Mouse (Mus musculus) hindbrain, embryonic 15.5 days (tissue): ENCODE data around the gene Ate1. TPM values are rescaled to one million over a fixed set of nuclear protein-coding genes. Genes with fewer than 3 reads are reported as not detected.
"Not testable (repeated sequence)": the region's sequence is repeated elsewhere in the genome, so short reads cannot be mapped to it uniquely, and the experiment has no call there.

Source experiments
- ATAC-seq: fragments of 200-750 bp; cut with Nextera tagmentation; 2 replicates; pipeline ENCODE4 v1.8.0; 2017; ENCODE audit warnings: low read depth, moderate number of reproducible peaks, moderate TSS enrichment; ENCODE audit not compliant: low FRiP score
- H3K27ac ChIP-seq: fragments of 300-500 bp; sonication (generic); replicated peaks from 2 replicates; pipeline ENCODE4 v1.5.1; 2015; ENCODE audit warnings: mild to moderate bottlenecking, inconsistent platforms
- H3K27me3 ChIP-seq: fragments of 300-500 bp; sonication (generic); 2 replicates; pipeline ENCODE4 v1.6.1; 2015; ENCODE audit warnings: control low read depth, inconsistent platforms
- H3K36me3 ChIP-seq: fragments of 300-500 bp; sonication (generic); 2 replicates; pipeline ENCODE4 v1.6.1; 2015; ENCODE audit warnings: control low read depth, inconsistent platforms
- H3K4me1 ChIP-seq: fragments of 300-500 bp; sonication (generic); replicated peaks from 2 replicates; pipeline ENCODE4 v1.6.1; 2015; ENCODE audit warnings: control low read depth, inconsistent platforms
- H3K4me2 ChIP-seq: fragments of 300-500 bp; sonication (generic); 2 replicates; pipeline ENCODE4 v1.6.1; 2015; ENCODE audit warnings: moderate library complexity, mild to moderate bottlenecking, inconsistent platforms
- H3K4me3 ChIP-seq: fragments of 300-500 bp; sonication (generic); 2 replicates; pipeline ENCODE4 v1.5.1; 2015; ENCODE audit warnings: mild to moderate bottlenecking, inconsistent platforms
- H3K9ac ChIP-seq: fragments of 300-500 bp; sonication (generic); 2 replicates; pipeline ENCODE4 v1.6.1; 2015; ENCODE audit warnings: inconsistent platforms
- H3K9me3 ChIP-seq: fragments of 300-500 bp; sonication (generic); 2 replicates; pipeline ENCODE4 v1.6.1; 2016; ENCODE audit warnings: control low read depth, inconsistent platforms
- WGBS: fragments of 180-500 bp; shearing (Covaris S2); methylation state at CpG from one replicate; pipeline ENCODE4 v1.1.7; 2015; 5-methylcytosine and 5-hydroxymethylcytosine counted together
- polyA plus RNA-seq: library from polyadenylated mRNA; unstranded; fragments of >200 nt; fragmentation: Nextera tagmentation; extraction: Ambion mirVana; gene quantifications from 2 replicates; pipeline ENCODE4 v1.2.1, GENCODE M21; 2015

Gene Ate1
- polyA plus RNA-seq, 1 experiment from 2014 or later = 110 TPM

- under 1% methylated on average over 90 of the region's 90 CpGs for whole genome bisulfite sequencing
Observed at GRCm38 (mm10) chr7:130519096-130520048, 797 bp downstream of the Ate1 start.

GRCm38 (mm10) chr7:130518213-130519095 lies 1.7 kb downstream of the Ate1 start:
- Histone ChIP-seq H3K9ac (peak overlapping the region; percentile 99), H3K36me3 (peaks cover 7% of the 10 kb centered on the region; the same call in 1 of the 2 replicates), H3K4me1 (peaks cover 33% of the 10 kb centered on the region), H3K4me3 (peak overlapping the region; percentile 99), H3K9me3 (no peaks in the 10 kb centered on the region), H3K27me3 (no peaks in the 10 kb centered on the region), H3K4me2 (peak overlapping the region; percentile 67), H3K27ac (peak overlapping the region; percentile 99)
- WGBS = 41% methylated on average over 26 of the region's 26 CpGs
- ATAC-seq = no peak

More at GRCm38 (mm10) chr7:130519096-130520048, 797 bp downstream of the Ate1 start:
- Histone ChIP-seq H3K4me1 (peaks cover 33% of the 10 kb centered on the region), H3K27me3 (no peaks in the 10 kb centered on the region), H3K4me3 (peak overlapping the region; percentile 99), H3K27ac (peak overlapping the region; percentile 99), H3K4me2 (peak overlapping the region; percentile 67), H3K36me3 (0 out of 2 replicates have a peak, but pooled peaks cover 4% of the 10 kb centered on the region), H3K9me3 (no peaks in the 10 kb centered on the region), H3K9ac (peak overlapping the region; percentile 99)
- peak; percentile 98 for ATAC-seq

GRCm38 (mm10) chr7:130510243-130510642 lies 9.9 kb downstream of the Ate1 start:
- H3K4me2 ChIP-seq = no peak overlapping the region
- no peak overlapping the region for H3K4me3 ChIP-seq
- no peaks in the 10 kb centered on the region for H3K9me3 ChIP-seq
- ATAC-seq = no peak
- no peak overlapping the region for H3K9ac ChIP-seq
- 94% methylated on average over 5 of the region's 5 CpGs for WGBS
- peaks cover 63% of the 10 kb centered on the region for H3K36me3 ChIP-seq
- H3K4me1 ChIP-seq = no peaks in the 10 kb centered on the region
- no peak overlapping the region for H3K27ac ChIP-seq
- H3K27me3 ChIP-seq = no peaks in the 10 kb centered on the region

GRCm38 (mm10) chr7:130503006-130503405 lies 17.2 kb downstream of the Ate1 start:
- Histone ChIP-seq H3K4me3 (no peak overlapping the region), H3K27ac (no peak overlapping the region), H3K27me3 (no peaks in the 10 kb centered on the region), H3K9me3 (no peaks in the 10 kb centered on the region), H3K4me2 (no peak overlapping the region), H3K36me3 (peaks cover 57% of the 10 kb centered on the region), H3K4me1 (no peaks in the 10 kb centered on the region), H3K9ac (no peak overlapping the region)
- ATAC-seq = no peak
- 97% methylated on average over 5 of the region's 5 CpGs for WGBS

- Histone ChIP-seq H3K9ac (no peak overlapping the region), H3K4me1 (no peaks in the 10 kb centered on the region), H3K4me3 (no peak overlapping the region), H3K36me3 (peaks cover 46% of the 10 kb centered on the region), H3K27me3 (no peaks in the 10 kb centered on the region), H3K4me2 (no peak overlapping the region), H3K27ac (no peak overlapping the region), H3K9me3 (no peaks in the 10 kb centered on the region)
- 77% methylated on average over 1 of the region's 1 CpGs for WGBS
- ATAC-seq = no peak
Observed at GRCm38 (mm10) chr7:130501499-130501898, 18.7 kb downstream of the Ate1 start.

GRCm38 (mm10) chr7:130493346-130493745 lies 26.8 kb downstream of the Ate1 start:
- ATAC-seq = no peak
- no peak overlapping the region for H3K4me2 ChIP-seq

GRCm38 (mm10) chr7:130492026-130492425 lies 28.1 kb downstream of the Ate1 start:
- Histone ChIP-seq H3K9me3 (no peaks in the 10 kb centered on the region), H3K4me1 (0 out of 2 replicates have a peak, but pooled peaks cover 4% of the 10 kb centered on the region), H3K27ac (no peak overlapping the region), H3K27me3 (no peaks in the 10 kb centered on the region), H3K9ac (no peak overlapping the region), H3K36me3 (peaks cover 10% of the 10 kb centered on the region; the same call in 1 of the 2 replicates), H3K4me3 (no peak overlapping the region), H3K4me2 (no peak overlapping the region)
- no peak for ATAC-seq

More at GRCm38 (mm10) chr7:130493346-130493745, 26.8 kb downstream of the Ate1 start:
- Histone ChIP-seq H3K27ac (no peak overlapping the region), H3K36me3 (peaks cover 9% of the 10 kb centered on the region; the same call in 1 of the 2 replicates), H3K4me1 (0 out of 2 replicates have a peak, but pooled peaks cover 4% of the 10 kb centered on the region), H3K4me3 (no peak overlapping the region), H3K27me3 (no peaks in the 10 kb centered on the region), H3K9ac (no peak overlapping the region), H3K9me3 (no peaks in the 10 kb centered on the region)
- WGBS = 79% methylated on average over 3 of the region's 3 CpGs

GRCm38 (mm10) chr7:130479003-130479402 lies 41.2 kb downstream of the Ate1 start:
- not testable (repeated sequence) for H3K27ac ChIP-seq, H3K27me3 ChIP-seq, H3K4me3 ChIP-seq, H3K9me3 ChIP-seq, H3K4me1 ChIP-seq, ATAC-seq, H3K9ac ChIP-seq, H3K4me2 ChIP-seq
- 88% methylated on average over 3 of the region's 3 CpGs for WGBS
- peaks cover 15% of the 10 kb centered on the region for H3K36me3 ChIP-seq

GRCm38 (mm10) chr7:130475970-130476369 lies 44.2 kb downstream of the Ate1 start:
- H3K4me1 ChIP-seq = peaks cover 8% of the 10 kb centered on the region
- H3K9ac ChIP-seq = no peak overlapping the region
- 29% methylated on average over 2 of the region's 2 CpGs for WGBS
- no peak overlapping the region for H3K4me3 ChIP-seq
- peaks cover 14% of the 10 kb centered on the region for H3K36me3 ChIP-seq
- no peak overlapping the region for H3K27ac ChIP-seq
- H3K27me3 ChIP-seq = no peaks in the 10 kb centered on the region
- no peak overlapping the region for H3K4me2 ChIP-seq
- H3K9me3 ChIP-seq = no peaks in the 10 kb centered on the region
- ATAC-seq = peak; percentile 81; the same call in 1 of the 2 replicates

GRCm38 (mm10) chr7:130473881-130474280 lies 46.3 kb downstream of the Ate1 start:
- peaks cover 15% of the 10 kb centered on the region for H3K4me1 ChIP-seq
- no peak overlapping the region for H3K4me3 ChIP-seq
- H3K9ac ChIP-seq = no peak overlapping the region
- H3K36me3 ChIP-seq = no peaks in the 10 kb centered on the region
- no peak overlapping the region for H3K4me2 ChIP-seq
- H3K27me3 ChIP-seq = no peaks in the 10 kb centered on the region
- no peak overlapping the region for H3K27ac ChIP-seq
- H3K9me3 ChIP-seq = no peaks in the 10 kb centered on the region
- 63% methylated on average over 3 of the region's 3 CpGs for WGBS
- no peak for ATAC-seq

GRCm38 (mm10) chr7:130472683-130473082 lies 47.5 kb downstream of the Ate1 start:
- Histone ChIP-seq H3K4me3 (no peak overlapping the region), H3K4me2 (no peak overlapping the region), H3K4me1 (peaks cover 15% of the 10 kb centered on the region), H3K36me3 (no peaks in the 10 kb centered on the region), H3K9ac (no peak overlapping the region), H3K27me3 (no peaks in the 10 kb centered on the region), H3K27ac (no peak overlapping the region), H3K9me3 (no peaks in the 10 kb centered on the region)
- WGBS = 14% methylated on average over 6 of the region's 6 CpGs
- ATAC-seq = no peak
